Mouse (Mus musculus): ENCODE results near the gene Abcd3. TPM values are rescaled to one million over a fixed set of nuclear protein-coding genes. Genes with fewer than 3 reads are reported as not detected.

The Abcd3 gene
- polyA plus RNA-seq, 1 experiment, result 14.7 TPM

DNA sequence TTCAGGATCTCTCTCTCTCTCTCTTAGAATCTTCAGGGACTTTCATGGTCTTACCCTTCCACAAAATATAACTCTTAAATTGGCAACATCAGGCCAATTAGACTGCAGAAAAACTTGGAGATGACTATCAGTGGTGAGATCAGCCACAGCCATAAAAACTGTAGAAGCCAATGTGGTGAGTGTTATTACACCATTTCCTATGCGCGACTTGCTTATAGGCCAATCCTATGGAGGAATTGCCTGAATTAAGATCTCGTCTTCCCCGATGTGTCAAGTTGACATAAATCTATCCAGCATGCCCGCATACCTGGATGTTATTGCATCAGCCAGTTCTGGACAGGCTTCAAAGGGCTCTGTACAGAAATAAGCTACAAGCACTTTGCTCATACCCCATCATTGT is 28.2 kb upstream of the Abcd3 start:
- Histone ChIP-seq H3ac (ENCODE audit: control insufficient read depth, insufficient read length) (no peak overlapping the region), H3K4me2 (ENCODE audit: low read depth) (no peak overlapping the region), H3K36me3 (ENCODE audit: control insufficient read depth, insufficient read depth) (no peaks in the 10 kb centered on the region), H3K4me3 (no peak overlapping the region), H3K79me2 (ENCODE audit: control insufficient read depth, insufficient read depth) (no peaks in the 10 kb centered on the region), H3K27me3 (ENCODE audit: control insufficient read depth, insufficient read depth, insufficient read length) (peaks cover 3% of the 10 kb centered on the region)
- TF ChIP-seq USF1 (IDR thresholded peaks at IDR 0.05; ENCODE audit: low read depth) (no peak), TCF12 (IDR thresholded peaks at IDR 0.05; ENCODE audit: insufficient read depth, poor library complexity, severe bottlenecking) (no peak), TCF3 (IDR thresholded peaks at IDR 0.05; ENCODE audit: insufficient read length, low read depth) (no peak), MYOD1 (IDR thresholded peaks at IDR 0.05; ENCODE audit: control insufficient read depth in 1 of 3, insufficient read length in 2 of 3, low read depth in 2 of 3) (no peak), SRF (IDR thresholded peaks at IDR 0.05; ENCODE audit: control insufficient read depth, insufficient read length, low read depth) (no peak), POLR2A (IDR thresholded peaks at IDR 0.05; ENCODE audit: insufficient read length, low read depth) (no peak), E2F4 (IDR thresholded peaks at IDR 0.05; ENCODE audit: insufficient read depth) (no peak), REST (IDR thresholded peaks at IDR 0.05; ENCODE audit: insufficient read depth, insufficient read length) (no peak)

DNA sequence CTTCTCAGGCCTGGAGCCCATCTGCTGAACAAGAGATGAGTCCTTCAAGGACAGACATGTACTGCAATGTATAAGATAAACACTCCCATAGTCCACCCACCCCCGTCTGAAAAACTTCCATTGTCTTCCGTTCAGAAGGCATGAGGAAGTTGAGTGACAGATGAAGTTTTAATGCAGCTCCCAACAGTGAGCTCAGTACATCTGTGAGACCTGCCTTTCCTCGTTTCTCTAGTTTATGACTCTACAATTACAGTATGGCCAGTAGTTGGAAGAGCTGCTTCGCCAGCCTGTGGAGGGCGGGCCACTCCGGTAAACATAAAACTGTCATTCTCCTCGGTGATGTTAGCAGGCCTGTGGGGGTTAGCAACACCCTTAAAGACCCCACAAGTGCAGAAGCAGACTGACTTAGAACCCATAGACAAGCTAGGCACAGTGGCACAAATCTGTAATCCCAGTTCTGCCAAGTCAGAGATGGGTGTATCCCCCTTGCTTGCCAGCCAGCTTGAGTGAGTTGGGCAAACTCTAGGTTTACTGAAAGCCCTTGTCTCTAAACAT is 27.3 kb upstream of the Abcd3 start:
- TF ChIP-seq TCF3 (IDR thresholded peaks at IDR 0.05; ENCODE audit: insufficient read length, low read depth) (no peak), REST (IDR thresholded peaks at IDR 0.05; ENCODE audit: insufficient read depth, insufficient read length) (no peak), POLR2A (IDR thresholded peaks at IDR 0.05; ENCODE audit: insufficient read length, low read depth) (no peak), SRF (IDR thresholded peaks at IDR 0.05; ENCODE audit: control insufficient read depth, insufficient read length, low read depth) (no peak), TCF12 (IDR thresholded peaks at IDR 0.05; ENCODE audit: insufficient read depth, poor library complexity, severe bottlenecking) (no peak), MAX (IDR thresholded peaks at IDR 0.05; ENCODE audit: low read depth) (no peak), E2F4 (IDR thresholded peaks at IDR 0.05; ENCODE audit: insufficient read depth) (no peak), MYOD1 (IDR thresholded peaks at IDR 0.05; ENCODE audit: control insufficient read depth in 1 of 3, insufficient read length in 2 of 3, low read depth in 2 of 3) (no peak), USF1 (IDR thresholded peaks at IDR 0.05; ENCODE audit: low read depth) (no peak), CEBPB (IDR thresholded peaks at IDR 0.05; ENCODE audit: insufficient read depth, poor library complexity, severe bottlenecking) (no peak), POLR2AphosphoS2 (IDR thresholded peaks at IDR 0.05; ENCODE audit: insufficient read length, low read depth) (no peak), MYOG (IDR thresholded peaks at IDR 0.05; ENCODE audit: control insufficient read depth in 1 of 3, insufficient read depth in 1 of 3, insufficient read length in 2 of 3, low read depth in 2 of 3) (no peak)
- Histone ChIP-seq H3K27me3 (ENCODE audit: control insufficient read depth, insufficient read depth, insufficient read length) (peaks cover 3% of the 10 kb centered on the region), H3ac (ENCODE audit: control insufficient read depth, insufficient read length) (no peak overlapping the region), H3K36me3 (ENCODE audit: control insufficient read depth, insufficient read depth) (no peaks in the 10 kb centered on the region), H3K4me3 (no peak overlapping the region), H3K79me2 (ENCODE audit: control insufficient read depth, insufficient read depth) (no peaks in the 10 kb centered on the region), H3K4me2 (ENCODE audit: low read depth) (no peak overlapping the region)

DNA sequence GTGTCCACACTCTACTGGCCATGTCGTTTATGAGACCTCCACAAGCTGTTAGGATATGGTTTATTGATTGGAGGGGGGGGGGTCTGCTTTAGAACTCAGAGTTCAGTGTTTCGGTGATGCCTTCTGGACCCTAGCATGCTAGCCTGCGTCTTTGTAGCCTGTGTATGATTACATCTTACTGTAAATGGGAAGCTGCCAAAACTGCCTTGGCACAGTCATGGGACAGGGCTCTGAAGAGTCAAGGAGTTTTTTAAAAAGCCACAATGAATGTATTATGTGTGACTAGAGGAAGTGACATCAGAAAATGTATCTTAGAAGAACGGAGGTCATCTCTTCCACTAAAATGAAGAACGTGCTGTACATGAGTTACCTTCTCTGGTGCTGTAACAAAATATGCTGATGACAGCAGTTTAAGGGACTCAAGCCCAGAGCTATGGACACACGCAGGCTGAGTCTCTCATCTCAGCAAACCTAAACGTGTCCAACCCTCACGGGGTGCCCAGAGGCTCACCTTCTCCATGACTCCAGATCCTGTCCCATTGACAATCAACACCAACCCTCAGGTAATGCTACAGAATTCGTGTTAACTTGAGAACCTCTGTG is 26.4 kb upstream of the Abcd3 start:
- H3K79me2 ChIP-seq (ENCODE audit: control insufficient read depth, insufficient read depth), result no peaks in the 10 kb centered on the region
- H3K4me2 ChIP-seq (ENCODE audit: low read depth), result peak overlapping the region; percentile 15
- no peak for TF ChIP-seq POLR2A (IDR thresholded peaks at IDR 0.05; ENCODE audit: insufficient read length, low read depth)
- TF ChIP-seq TCF12 (IDR thresholded peaks at IDR 0.05; ENCODE audit: insufficient read depth, poor library complexity, severe bottlenecking), result no peak
- TF ChIP-seq POLR2AphosphoS2 (IDR thresholded peaks at IDR 0.05; ENCODE audit: insufficient read length, low read depth), result no peak
- TF ChIP-seq CEBPB (IDR thresholded peaks at IDR 0.05; ENCODE audit: insufficient read depth, poor library complexity, severe bottlenecking), result no peak
- TF ChIP-seq MYOG (IDR thresholded peaks at IDR 0.05; ENCODE audit: control insufficient read depth in 1 of 3, insufficient read depth in 1 of 3, insufficient read length in 2 of 3, low read depth in 2 of 3), result no peak
- no peak overlapping the region for H3K4me3 ChIP-seq
- H3ac ChIP-seq (ENCODE audit: control insufficient read depth, insufficient read length), result no peak overlapping the region
- no peaks in the 10 kb centered on the region for H3K36me3 ChIP-seq (ENCODE audit: control insufficient read depth, insufficient read depth)
- peaks cover 3% of the 10 kb centered on the region for H3K27me3 ChIP-seq (ENCODE audit: control insufficient read depth, insufficient read depth, insufficient read length)

DNA sequence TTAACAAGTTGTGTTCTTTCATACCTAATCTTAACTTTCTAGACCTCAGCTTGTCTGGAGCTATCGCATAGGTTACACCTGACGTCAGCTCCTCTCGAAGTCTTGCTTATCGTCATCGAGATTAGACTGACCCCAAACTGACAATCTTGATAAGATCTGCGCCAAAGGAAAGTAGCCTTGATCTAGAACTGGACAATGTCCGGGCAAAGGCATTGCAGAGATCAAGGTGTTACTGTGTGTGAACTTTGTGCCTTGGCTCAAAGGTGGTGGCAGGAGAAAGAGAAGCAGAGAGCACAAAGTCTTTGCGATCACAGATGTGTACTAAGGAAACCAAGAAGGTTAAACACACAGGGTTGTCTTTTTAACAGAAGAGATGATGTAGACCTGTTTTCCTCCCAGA is 25.2 kb upstream of the Abcd3 start:
- Histone ChIP-seq H3ac (ENCODE audit: control insufficient read depth, insufficient read length) (no peak overlapping the region), H3K27me3 (ENCODE audit: control insufficient read depth, insufficient read depth, insufficient read length) (no peaks in the 10 kb centered on the region), H3K4me3 (no peak overlapping the region), H3K36me3 (ENCODE audit: control insufficient read depth, insufficient read depth) (no peaks in the 10 kb centered on the region), H3K4me2 (ENCODE audit: low read depth) (no peak overlapping the region), H3K79me2 (ENCODE audit: control insufficient read depth, insufficient read depth) (no peaks in the 10 kb centered on the region)
- TF ChIP-seq MYOG (IDR thresholded peaks at IDR 0.05; ENCODE audit: control insufficient read depth in 1 of 3, insufficient read depth in 1 of 3, insufficient read length in 2 of 3, low read depth in 2 of 3) (no peak), MYOD1 (IDR thresholded peaks at IDR 0.05; ENCODE audit: control insufficient read depth in 1 of 3, insufficient read length in 2 of 3, low read depth in 2 of 3) (no peak), SRF (IDR thresholded peaks at IDR 0.05; ENCODE audit: control insufficient read depth, insufficient read length, low read depth) (no peak), POLR2A (IDR thresholded peaks at IDR 0.05; ENCODE audit: insufficient read length, low read depth) (no peak), TCF3 (IDR thresholded peaks at IDR 0.05; ENCODE audit: insufficient read length, low read depth) (no peak), E2F4 (IDR thresholded peaks at IDR 0.05; ENCODE audit: insufficient read depth) (no peak), CEBPB (IDR thresholded peaks at IDR 0.05; ENCODE audit: insufficient read depth, poor library complexity, severe bottlenecking) (no peak), TCF12 (IDR thresholded peaks at IDR 0.05; ENCODE audit: insufficient read depth, poor library complexity, severe bottlenecking) (no peak), REST (IDR thresholded peaks at IDR 0.05; ENCODE audit: insufficient read depth, insufficient read length) (no peak), MAX (IDR thresholded peaks at IDR 0.05; ENCODE audit: low read depth) (no peak), USF1 (IDR thresholded peaks at IDR 0.05; ENCODE audit: low read depth) (no peak), POLR2AphosphoS2 (IDR thresholded peaks at IDR 0.05; ENCODE audit: insufficient read length, low read depth) (no peak)

Data from myocyte (in vitro differentiated cells).